Mouse (Mus musculus) right cerebral cortex, postnatal 36 days (tissue): ENCODE measurements at regions not wholly inside any gene's neighbourhood (a gene's known extent, or its start where the extent isn't known, plus 50 kb on each side); places are given as distances from the start of the nearest gene placed in this dataset.

Experiments used
- DNase-seq, 2 experiments: peaks; one replicate each; pipeline ENCODE4 v3.0.0; 2022; ENCODE audit warnings: low spot score in 2 of 2, mixed read lengths in 1 of 2

- no peak for DNase-seq
Observed at GRCm38 (mm10) chr5:83533901-83534300, 178.9 kb upstream of the Tecrl start.

- no peak for DNase-seq
Observed at GRCm38 (mm10) chr5:83518661-83519060, 163.7 kb upstream of the Tecrl start.

- peak in 1 of 2 experiments; percentile 2 for DNase-seq
Observed at GRCm38 (mm10) chr5:83484135-83484534, 129.1 kb upstream of the Tecrl start.

- peak in 1 of 2 experiments; percentile 16 for DNase-seq
Observed at GRCm38 (mm10) chr5:83440259-83440658, 85.3 kb upstream of the Tecrl start.

GRCm38 (mm10) chr5:83436510-83436909 is 81.5 kb upstream of the Tecrl start:
- no peak for DNase-seq

- no peak for DNase-seq
Observed at GRCm38 (mm10) chr5:83421708-83422107, 66.7 kb upstream of the Tecrl start.

GRCm38 (mm10) chr5:83410221-83410620 is 55.2 kb upstream of the Tecrl start:
- no peak for DNase-seq

GRCm38 (mm10) chr5:83405266-83405954 is 50.4 kb upstream of the Tecrl start:
- no peak for DNase-seq
